Mouse (Mus musculus): ENCODE measurements around the gene Vkorc1. TPM values are rescaled to one million over a fixed set of nuclear protein-coding genes. Genes with fewer than 3 reads are reported as not detected.

Vkorc1 gene
- total and polyA plus RNA-seq, 3 experiments: 36.2 to 66.4 TPM; not detected in 1

DNA sequence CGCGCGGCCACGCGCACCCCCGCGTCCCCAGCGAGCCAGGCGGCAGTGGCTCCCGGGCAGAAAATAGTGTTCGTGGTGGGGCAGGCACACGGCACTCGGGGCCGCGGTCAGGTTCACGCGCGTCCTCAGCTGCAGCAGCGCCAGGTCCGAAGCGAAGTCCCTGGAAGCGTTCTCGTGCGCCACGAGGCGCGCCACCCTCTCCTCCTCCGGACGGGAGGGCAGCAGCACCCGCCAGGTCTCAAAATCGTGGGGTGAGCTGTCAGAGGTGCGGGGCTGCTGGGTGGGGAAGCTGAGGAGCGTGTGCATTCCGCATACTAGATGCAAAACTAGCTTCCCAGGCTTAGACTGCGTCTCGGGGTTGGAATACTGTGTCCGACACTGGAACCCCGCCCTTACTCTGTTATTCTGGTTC, 40.3 kb upstream of the Vkorc1 start:
- no peak for TF ChIP-seq SMC3 (IDR thresholded peaks at IDR 0.05; ENCODE audit: low read depth, low read length)
- no peak for TF ChIP-seq TCF12 (IDR thresholded peaks at IDR 0.05; ENCODE audit: low read depth, low read length)
- TF ChIP-seq MYB (IDR thresholded peaks at IDR 0.05; ENCODE audit: low read depth, low read length): no peak
- no peak for TF ChIP-seq HCFC1 (IDR thresholded peaks at IDR 0.05; ENCODE audit: low read depth, low read length)
- no peak for TF ChIP-seq MAZ (IDR thresholded peaks at IDR 0.05; ENCODE audit: low read depth, low read length)
- TF ChIP-seq POLR2AphosphoS2 (IDR thresholded peaks at IDR 0.05; ENCODE audit: low read length): no peak
- no peak for TF ChIP-seq NELFE (IDR thresholded peaks at IDR 0.05; ENCODE audit: low read depth, low read length)
- TF ChIP-seq CHD1 (IDR thresholded peaks at IDR 0.05; ENCODE audit: low read depth, low read length): no peak
- no peak for TF ChIP-seq ZMIZ1 (IDR thresholded peaks at IDR 0.05; ENCODE audit: low read depth, low read length)
- TF ChIP-seq USF2 (IDR thresholded peaks at IDR 0.05; ENCODE audit: borderline replicate concordance in 1 of 2, insufficient read depth in 1 of 2, low read depth in 1 of 2, low read length in 2 of 2): no peak
- Histone ChIP-seq H3K9me3 (replicated peaks; ENCODE audit: insufficient read depth, low read length) (no peaks in the 10 kb centered on the region), H3K4me3 (ENCODE audit: control insufficient read depth in 1 of 2, insufficient read depth in 1 of 2, low read depth in 2 of 2, low read length in 2 of 2) (peak overlapping the region; percentile 79 to 89), H3K27me3 (ENCODE audit: control insufficient read depth in 1 of 2, insufficient read depth in 2 of 2, low read length in 2 of 2) (no peaks in the 10 kb centered on the region), H3K9ac (ENCODE audit: control insufficient read depth, low read depth, low read length, poor library complexity, severe bottlenecking) (peak overlapping the region; percentile 92), H3K27ac (ENCODE audit: control insufficient read depth, low read depth, low read length) (0 out of 2 replicates have a peak overlapping the region, but pooled peaks have one; percentile 20), H3K4me1 (ENCODE audit: control insufficient read depth in 1 of 2, insufficient read depth in 2 of 2, low read length in 2 of 2) (peaks cover 2 to 7% of the 10 kb centered on the region in 2 experiments; a peak in 3 of 4 replicates), H3K36me3 (ENCODE audit: control insufficient read depth in 1 of 2, insufficient read depth in 2 of 2, low read length in 2 of 2) (peaks cover 0 to 10% of the 10 kb centered on the region in 2 experiments; a peak in 2 of 4 replicates), H3K79me2 (ENCODE audit: control insufficient read depth, insufficient read depth, low read length, poor library complexity) (peaks cover 1% of the 10 kb centered on the region; the same call in 1 of the 2 replicates)
- no peak for DNase-seq (ENCODE audit: low read depth, low spot score)

DNA sequence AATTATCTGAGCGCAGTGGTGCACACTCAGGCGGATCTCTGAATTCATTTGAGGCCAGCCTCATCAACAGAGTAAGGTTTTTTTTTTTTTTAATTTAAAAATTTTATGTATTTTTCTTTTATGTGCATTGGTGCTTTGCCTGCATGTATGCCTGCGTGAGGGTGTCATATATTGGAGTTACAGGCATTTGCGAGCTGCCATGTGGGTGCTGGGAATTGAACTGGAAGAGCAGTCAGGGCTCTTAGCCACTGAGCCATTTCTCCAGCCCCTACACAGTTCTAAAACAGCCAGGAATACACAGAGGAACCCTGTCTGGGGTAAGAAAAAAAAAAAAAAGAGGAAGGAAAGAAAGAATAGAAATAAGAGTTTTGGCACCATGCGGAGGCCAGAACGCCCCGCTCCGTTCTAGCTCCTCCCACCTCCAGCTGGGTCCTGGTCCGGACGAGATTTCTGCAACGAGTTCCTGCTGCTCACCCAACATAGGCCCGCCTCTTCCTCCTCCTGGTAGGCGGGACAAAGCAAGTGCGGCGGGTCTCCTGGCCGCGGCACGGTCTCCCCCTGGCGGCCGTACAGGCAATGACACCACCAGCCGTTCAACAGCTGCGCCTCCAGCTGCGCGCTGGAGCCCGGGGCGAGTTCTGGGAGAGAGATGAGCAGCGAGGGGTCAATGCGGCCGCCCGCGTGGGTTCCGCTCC, 39.8 kb upstream of the Vkorc1 start:
- Histone ChIP-seq H3K36me3 (ENCODE audit: control insufficient read depth in 1 of 2, insufficient read depth in 2 of 2, low read length in 2 of 2) (peaks cover 0 to 10% of the 10 kb centered on the region in 2 experiments; a peak in 2 of 4 replicates), H3K27me3 (ENCODE audit: control insufficient read depth in 1 of 2, insufficient read depth in 2 of 2, low read length in 2 of 2) (no peaks in the 10 kb centered on the region), H3K27ac (ENCODE audit: control insufficient read depth, low read depth, low read length) (peak overlapping the region; percentile 88), H3K9ac (ENCODE audit: control insufficient read depth, low read depth, low read length, poor library complexity, severe bottlenecking) (peak overlapping the region; percentile 92), H3K9me3 (replicated peaks; ENCODE audit: insufficient read depth, low read length) (no peaks in the 10 kb centered on the region), H3K4me3 (ENCODE audit: control insufficient read depth in 1 of 2, insufficient read depth in 1 of 2, low read depth in 2 of 2, low read length in 2 of 2) (peak overlapping the region; percentile 79 to 89), H3K79me2 (ENCODE audit: control insufficient read depth, insufficient read depth, low read length, poor library complexity) (peaks cover 1% of the 10 kb centered on the region; the same call in 1 of the 2 replicates), H3K4me1 (ENCODE audit: control insufficient read depth in 1 of 2, insufficient read depth in 2 of 2, low read length in 2 of 2) (peaks cover 2 to 7% of the 10 kb centered on the region in 2 experiments; a peak in 3 of 4 replicates)
- DNase-seq (ENCODE audit: low read depth, low spot score): peak; percentile 98
- TF ChIP-seq NELFE (IDR thresholded peaks at IDR 0.05; ENCODE audit: low read depth, low read length) (peak; percentile 84), ZMIZ1 (IDR thresholded peaks at IDR 0.05; ENCODE audit: low read depth, low read length) (peak; percentile 72; the same call in 1 of the 2 replicates), ZKSCAN1 (IDR thresholded peaks at IDR 0.05; ENCODE audit: low read depth, low read length) (no peak), GABPA (IDR thresholded peaks at IDR 0.05; ENCODE audit: low read depth, low read length) (no peak), POLR2AphosphoS2 (IDR thresholded peaks at IDR 0.05; ENCODE audit: low read length) (peak; percentile 55), SMC3 (IDR thresholded peaks at IDR 0.05; ENCODE audit: low read depth, low read length) (peak; percentile 91), KAT2A (conservative IDR thresholded peaks at IDR 0.05; ENCODE audit: low read depth, low read length) (0 out of 2 replicates have a peak, but pooled peaks have one; percentile 33), GATA1 (IDR thresholded peaks at IDR 0.05; ENCODE audit: low read depth, low read length) (no peak), POLR2A (IDR thresholded peaks at IDR 0.05; ENCODE audit: control insufficient read depth in 1 of 2, insufficient read depth in 1 of 2, low read depth in 1 of 2, low read length in 2 of 2, poor library complexity in 1 of 2) (peak; percentile 50 to 83; a peak in 3 of 4 replicates), MYB (IDR thresholded peaks at IDR 0.05; ENCODE audit: low read depth, low read length) (0 out of 2 replicates have a peak, but pooled peaks have one; percentile 20), SIN3A (IDR thresholded peaks at IDR 0.05; ENCODE audit: low read length) (peak; percentile 96), ELF1 (IDR thresholded peaks at IDR 0.05; ENCODE audit: low read depth, low read length) (peak; percentile 55), MXI1 (IDR thresholded peaks at IDR 0.05; ENCODE audit: low read depth, low read length) (peak; percentile 82), TBP (IDR thresholded peaks at IDR 0.05; ENCODE audit: low read depth, low read length) (peak; percentile 78), MYC (IDR thresholded peaks at IDR 0.05; ENCODE audit: low read depth, low read length) (peak; percentile 97), RAD21 (IDR thresholded peaks at IDR 0.05; ENCODE audit: low read depth, low read length) (peak; percentile 85), HCFC1 (IDR thresholded peaks at IDR 0.05; ENCODE audit: low read depth, low read length) (peak; percentile 81), CTCF (IDR thresholded peaks at IDR 0.05 in 2 of 3, conservative IDR thresholded peaks at IDR 0.05 in 1 of 3; ENCODE audit: control insufficient read depth in 1 of 3, insufficient read depth in 1 of 3, low read depth in 2 of 3, low read length in 3 of 3, poor library complexity in 1 of 3, severe bottlenecking in 1 of 3) (peak; percentile 78 to 97 (median 95)), EP300 (IDR thresholded peaks at IDR 0.05; ENCODE audit: low read depth in 1 of 2, low read length in 2 of 2) (peak; percentile 28 to 35; a peak in 2 of 4 replicates), ZNF384 (IDR thresholded peaks at IDR 0.05; ENCODE audit: low read depth, low read length) (peak; percentile 95), MAX (IDR thresholded peaks at IDR 0.05; ENCODE audit: low read length) (peak; percentile 87), MAFK (IDR thresholded peaks at IDR 0.05; ENCODE audit: borderline replicate concordance, low read depth, low read length) (no peak), TAL1 (IDR thresholded peaks at IDR 0.05; ENCODE audit: low read length) (no peak), TCF12 (IDR thresholded peaks at IDR 0.05; ENCODE audit: low read depth, low read length) (peak; percentile 80), NRF1 (IDR thresholded peaks at IDR 0.05; ENCODE audit: insufficient read depth, low read depth, low read length, poor library complexity, severe bottlenecking) (peak; percentile 52; the same call in 1 of the 2 replicates)
